Mouse (Mus musculus): ENCODE results near the gene Gm28047. TPM values are rescaled to one million over a fixed set of nuclear protein-coding genes. Genes with fewer than 3 reads are reported as not detected.
A peak's percentile ranks its signal among the peaks of the same experiment; 100 is the strongest.

The Gm28047 gene
- total RNA-seq, 2 experiments from 2014 or later: 3.1 TPM; not detected in 1

DNA sequence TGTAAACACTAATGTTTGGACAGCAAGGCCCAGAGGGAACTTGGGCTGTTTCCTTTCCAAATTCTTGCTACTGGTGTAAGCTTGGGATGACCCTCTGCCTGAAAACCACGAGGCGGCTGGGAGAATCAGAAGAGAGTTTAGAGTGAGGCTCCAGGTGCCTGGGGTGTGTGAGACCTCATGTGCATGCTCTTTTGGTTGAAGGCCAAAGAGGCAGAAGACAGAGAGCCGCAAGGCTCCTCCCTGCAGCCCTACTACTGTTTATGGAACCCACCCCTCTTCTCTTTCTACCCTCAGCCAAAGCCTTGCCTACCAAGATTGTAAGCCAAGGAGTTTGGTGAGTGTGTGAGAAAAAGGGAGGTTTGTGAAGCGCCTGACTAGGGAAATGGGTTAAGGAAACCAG is 109.1 kb downstream of the Gm28047 start:
- DNase-seq: no peak

- no peak for DNase-seq
Measured at GRCm38 (mm10) chr15:102515261-102515660, 109.6 kb downstream of the Gm28047 start.

GRCm38 (mm10) chr15:102513004-102513403 is 111.9 kb downstream of the Gm28047 start:
- no peak for DNase-seq

- no peak for DNase-seq
Measured at GRCm38 (mm10) chr15:102512471-102512870, 112.4 kb downstream of the Gm28047 start.

DNA sequence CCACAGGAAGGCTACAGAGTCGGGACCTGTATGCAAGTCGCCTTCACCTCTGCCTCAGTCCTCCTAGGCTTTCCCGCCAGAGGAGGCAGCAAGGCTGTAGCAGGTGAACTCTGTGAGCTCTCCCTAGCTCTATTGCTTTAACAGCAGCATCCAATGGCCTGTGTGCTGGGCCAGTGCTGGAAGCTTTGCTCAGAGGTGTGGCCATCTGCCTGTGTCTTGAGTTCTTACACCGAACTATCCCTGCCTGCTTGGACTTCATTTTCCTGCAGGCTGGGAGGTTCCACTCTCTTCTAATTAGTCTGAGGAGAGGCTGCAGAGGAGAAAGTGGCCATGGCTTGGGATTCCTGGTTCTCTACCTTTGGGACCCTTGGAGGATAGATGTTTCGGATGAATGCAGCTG is 112.9 kb downstream of the Gm28047 start:
- DNase-seq: no peak

GRCm38 (mm10) chr15:102511285-102511833 is 113.5 kb downstream of the Gm28047 start:
- no peak for DNase-seq

GRCm38 (mm10) chr15:102510590-102511284 is 114.1 kb downstream of the Gm28047 start:
- peak; percentile 84 to 86 for DNase-seq

- DNase-seq: no peak
Measured at GRCm38 (mm10) chr15:102510110-102510509, 114.8 kb downstream of the Gm28047 start.

DNA sequence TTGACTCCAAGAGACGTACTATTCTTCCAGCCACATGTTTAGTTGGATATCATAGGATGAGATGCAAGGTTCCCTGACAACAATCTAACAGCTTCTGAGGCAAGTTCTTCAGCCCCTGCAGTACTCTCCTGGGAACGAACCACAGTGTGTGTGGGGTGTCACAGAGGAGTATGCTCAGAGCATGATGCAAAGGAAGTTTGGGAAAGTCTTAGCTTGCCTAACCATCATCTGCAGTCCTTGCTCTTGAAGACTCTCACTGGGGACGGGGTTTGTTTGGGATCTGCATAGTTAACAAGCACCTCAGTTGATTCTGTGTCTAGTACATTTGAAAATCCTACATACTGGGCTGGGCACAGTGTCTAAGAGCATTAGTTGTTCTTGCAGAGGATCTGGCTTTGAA is 116.5 kb downstream of the Gm28047 start:
- DNase-seq: no peak

GRCm38 (mm10) chr15:102507561-102507960 is 117.3 kb downstream of the Gm28047 start:
- DNase-seq: no peak

GRCm38 (mm10) chr15:102506864-102507263 is 118.0 kb downstream of the Gm28047 start:
- DNase-seq: no peak

DNA sequence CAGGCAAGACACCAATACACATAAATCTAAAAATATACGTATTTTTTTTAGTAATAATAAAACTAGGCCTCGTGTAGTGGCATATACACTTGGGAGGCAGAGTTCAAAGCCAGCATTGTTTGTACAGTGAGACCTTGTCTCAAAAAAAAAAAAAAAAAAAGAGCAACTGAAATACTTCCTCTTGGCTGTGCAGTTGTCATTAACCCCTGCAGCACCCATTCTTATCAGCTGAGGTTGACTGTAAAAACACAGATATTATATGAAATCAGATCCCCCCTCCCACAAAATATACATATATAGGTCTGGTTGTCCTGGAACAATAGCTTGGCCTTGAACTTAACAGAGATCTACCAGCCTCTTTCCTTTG is 118.4 kb downstream of the Gm28047 start:
- DNase-seq: no peak

DNA sequence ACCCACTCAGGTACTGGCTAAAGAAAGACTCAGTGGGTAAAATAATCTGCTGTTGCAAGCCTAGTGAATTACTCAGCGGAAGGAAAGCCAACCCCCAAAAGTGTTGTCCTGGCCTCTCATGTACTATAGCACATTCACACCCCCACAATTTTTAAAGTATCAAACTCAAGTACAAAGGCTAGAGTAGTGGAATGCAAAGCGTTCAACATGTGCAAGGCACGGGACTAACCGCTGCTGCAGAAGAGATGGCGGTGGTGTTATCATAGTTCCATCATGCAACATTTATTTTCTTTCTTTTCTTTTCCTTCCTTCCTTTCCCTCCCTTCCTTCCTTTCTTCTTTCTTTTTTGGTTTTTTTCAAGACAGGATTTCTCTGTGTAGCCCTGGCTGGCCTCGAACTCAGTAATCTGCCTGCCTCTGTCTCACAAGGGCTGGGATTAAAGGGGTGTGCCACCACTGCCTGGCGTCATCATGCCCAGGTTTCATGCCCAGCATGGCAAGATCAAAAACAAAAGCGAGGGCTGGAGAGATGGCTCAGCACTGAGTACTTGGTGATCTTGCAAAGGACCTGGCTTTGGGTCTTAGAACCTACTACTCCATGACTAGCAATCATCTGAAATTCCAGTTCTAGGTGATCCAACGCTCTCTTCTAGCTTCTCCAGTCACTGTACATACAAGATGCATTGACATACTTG is 119.0 kb downstream of the Gm28047 start:
- DNase-seq: no peak

DNA sequence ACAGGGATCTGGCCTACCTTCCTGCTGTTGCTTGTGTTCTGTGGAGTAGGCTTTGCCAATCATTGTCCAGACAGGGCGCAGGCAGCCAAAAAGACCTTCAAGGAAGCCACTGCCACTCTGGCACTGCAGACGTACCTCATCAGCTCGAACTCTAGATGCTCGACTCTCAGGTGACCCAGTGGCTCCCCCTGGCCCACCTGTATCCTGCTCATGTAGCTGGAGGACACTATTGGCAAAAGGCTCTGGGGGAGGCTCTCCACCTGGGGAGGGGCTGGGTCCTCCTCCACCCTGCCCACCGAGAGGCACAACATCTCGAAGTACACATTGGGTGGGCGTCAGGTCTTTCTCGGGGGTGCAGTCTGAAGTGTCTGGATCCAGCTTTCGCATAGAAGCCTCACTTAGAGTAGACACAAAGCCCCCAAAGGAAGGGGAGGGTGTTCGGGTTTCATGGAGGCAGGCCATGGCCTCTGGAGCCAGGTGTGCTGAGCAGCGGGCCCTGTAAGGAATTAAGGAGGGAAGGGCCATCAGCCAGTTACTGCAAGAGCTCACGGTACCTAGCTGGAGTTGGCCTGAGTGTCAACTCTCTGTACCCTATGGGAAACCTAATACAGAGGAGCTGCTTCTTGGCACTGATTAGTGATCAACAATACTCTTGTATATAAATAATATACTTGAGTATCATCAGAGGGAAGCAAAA is 119.6 kb downstream of the Gm28047 start:
- DNase-seq: no peak

DNA sequence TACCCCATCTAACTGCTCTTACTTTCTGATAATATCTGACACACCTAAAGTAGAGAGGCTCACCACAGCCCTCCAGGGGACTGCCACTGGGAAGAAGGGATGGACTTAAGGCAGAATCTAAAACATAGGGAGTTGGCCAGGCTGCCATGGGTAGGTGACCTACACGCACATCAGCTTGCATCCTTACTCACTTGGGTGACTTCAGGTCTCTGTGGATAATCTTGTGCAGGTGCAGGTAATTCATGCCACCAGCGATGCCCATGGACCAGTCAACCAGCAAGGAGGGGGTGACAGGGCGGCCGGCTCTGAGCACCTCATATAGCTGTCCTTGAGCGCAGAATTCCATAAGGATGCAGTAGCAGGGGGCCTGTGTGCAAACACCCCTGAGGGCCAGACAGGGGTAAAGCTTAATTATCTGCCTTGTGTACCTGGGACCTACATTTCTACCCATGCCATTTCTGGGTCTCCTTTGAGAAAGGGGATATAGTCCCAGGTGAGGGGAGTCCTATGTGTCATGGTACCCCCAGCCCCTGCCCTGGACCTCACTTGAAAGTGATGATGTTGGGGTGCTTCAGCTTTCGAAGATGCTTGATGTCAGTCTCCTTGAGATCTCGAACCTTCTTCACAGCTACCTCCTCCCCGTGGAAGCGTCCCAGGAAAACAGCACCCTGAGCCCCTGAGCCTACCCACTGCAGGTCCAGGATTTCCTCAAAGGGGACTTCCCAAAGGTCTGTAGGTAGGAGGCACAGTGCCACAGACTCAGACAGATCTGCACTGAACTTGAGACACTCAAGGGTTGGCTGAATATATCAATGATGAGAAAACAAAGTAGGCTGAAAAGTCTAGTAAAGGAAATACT is 120.7 kb downstream of the Gm28047 start:
- no peak for DNase-seq

GRCm38 (mm10) chr15:102503447-102503846 is 121.4 kb downstream of the Gm28047 start, which contains the start of gene Gm10337:
Gene Gm10337, plus strand, starts transcription at chr15:102503722.
- no peak for DNase-seq

DNA sequence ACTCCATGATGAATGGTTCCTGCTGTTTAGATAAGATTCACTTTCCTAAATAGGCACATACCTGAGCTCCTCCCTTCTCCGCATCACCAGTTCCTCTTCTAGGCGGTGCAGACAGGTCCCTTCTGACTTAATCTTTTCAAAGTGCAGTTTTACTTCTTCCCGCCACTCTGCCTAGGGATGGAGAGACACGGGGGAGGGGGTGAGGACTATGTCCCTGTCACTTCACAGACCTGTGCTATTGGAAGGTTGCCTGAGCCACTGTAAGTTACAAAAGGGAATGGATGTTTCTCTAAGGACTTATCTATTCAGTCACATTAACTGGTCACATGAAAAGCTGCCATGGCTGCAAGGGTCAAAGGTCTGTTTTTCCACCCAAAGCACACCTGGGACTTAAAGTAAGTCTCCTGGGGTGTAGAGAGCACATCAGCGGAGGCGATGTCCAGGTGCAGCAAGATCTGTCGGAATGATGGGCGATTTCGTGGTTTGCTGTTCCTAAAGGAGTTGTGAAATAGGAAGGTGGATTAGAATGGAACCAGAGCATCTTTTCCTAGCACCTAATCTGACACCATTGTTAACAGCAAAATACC is 122.5 kb downstream of the Gm28047 start:
- no peak for DNase-seq

GRCm38 (mm10) chr15:102501084-102501814 is 123.6 kb downstream of the Gm28047 start:
- no peak for DNase-seq

DNA sequence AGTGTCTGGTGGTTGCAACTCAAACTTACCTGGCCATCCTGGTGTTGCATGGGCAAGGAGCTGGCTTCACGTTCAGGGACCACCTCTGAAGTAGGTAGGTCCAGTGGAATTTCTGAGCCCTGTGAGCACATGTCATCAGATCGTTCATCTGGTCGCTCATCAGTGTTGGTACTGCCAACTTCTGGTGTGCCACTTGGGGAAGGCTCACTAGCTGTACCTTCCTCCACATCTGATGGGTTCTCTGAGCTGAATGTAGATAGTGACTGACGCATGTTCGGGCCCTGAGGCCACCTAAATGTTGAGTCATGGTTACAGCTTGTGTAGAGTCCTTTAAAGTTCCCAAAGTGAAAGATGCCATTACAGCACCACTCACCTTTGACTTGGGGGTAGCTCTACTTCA is 124.4 kb downstream of the Gm28047 start:
- no peak for DNase-seq

DNA sequence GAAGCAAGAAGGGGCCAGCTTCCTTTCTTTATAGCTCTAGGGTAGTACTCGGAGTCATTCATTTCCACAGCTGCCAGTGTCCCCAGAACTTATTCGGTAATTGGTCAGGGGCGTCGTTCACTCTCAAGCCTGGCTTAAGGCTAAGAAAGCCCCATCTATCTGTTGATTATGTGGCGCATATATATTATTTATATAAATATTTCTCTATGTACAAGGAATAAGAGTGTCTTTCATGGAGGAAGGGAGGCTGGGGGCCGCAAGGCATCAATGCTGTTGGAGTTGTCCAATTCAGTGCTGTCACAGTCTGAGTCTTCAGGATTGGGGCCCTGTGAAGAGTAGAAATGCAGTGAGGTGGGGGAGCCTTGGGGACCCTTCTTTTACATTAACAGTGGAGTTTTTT is 125.0 kb downstream of the Gm28047 start:
- DNase-seq: no peak

GRCm38 (mm10) chr15:102499370-102499769 is 125.5 kb downstream of the Gm28047 start:
- DNase-seq: no peak
